Mouse (Mus musculus) myocyte (in vitro differentiated cells): Measurements from ENCODE around the gene Olfr750.

Experiments used
- MAX ChIP-seq: IDR thresholded peaks from one replicate; pipeline ENCODE4 v1.6.1; 2011; ENCODE audit warnings: low read depth, mild to moderate bottlenecking, control low read depth
- MYOG ChIP-seq, 3 experiments: IDR thresholded peaks; one replicate each; pipeline ENCODE4 v1.6.1; 2011; ENCODE audit warnings: control low read depth in 2 of 3, low read depth in 2 of 3, mild to moderate bottlenecking in 2 of 3; ENCODE audit not compliant: insufficient read length in 2 of 3, control insufficient read depth in 1 of 3, insufficient read depth in 1 of 3
- POLR2A ChIP-seq: IDR thresholded peaks from one replicate; pipeline ENCODE4 v1.6.1; 2011; ENCODE audit warnings: low read depth, mild to moderate bottlenecking, control low read depth, moderate library complexity; ENCODE audit not compliant: insufficient read length
- USF1 ChIP-seq: IDR thresholded peaks from one replicate; pipeline ENCODE4 v1.6.1; 2011; ENCODE audit warnings: low read depth, mild to moderate bottlenecking, control low read depth, moderate library complexity

DNA sequence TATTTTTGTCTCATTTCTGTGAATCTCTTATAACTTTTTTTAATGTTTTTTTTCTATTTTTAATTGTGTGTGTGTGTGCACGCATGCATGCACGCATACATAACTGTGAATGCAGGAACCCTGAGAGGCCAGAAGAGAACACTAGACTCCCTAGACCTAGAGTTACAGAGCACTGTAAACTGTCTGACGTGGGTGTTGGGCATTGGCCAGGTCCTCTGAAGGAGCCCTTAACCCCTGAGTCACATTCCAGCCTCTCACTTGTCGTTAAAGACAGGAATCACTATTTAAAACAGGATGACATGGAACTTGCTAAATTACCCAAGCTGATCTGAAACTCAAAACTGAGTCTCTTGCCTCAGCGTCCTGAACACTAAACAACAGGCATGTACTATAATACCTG lies 22.3 kb downstream of the Olfr750 start:
- TF ChIP-seq MYOG (IDR thresholded peaks at IDR 0.05; ENCODE audit: control insufficient read depth in 1 of 3, insufficient read depth in 1 of 3, insufficient read length in 2 of 3, low read depth in 2 of 3) (no peak), USF1 (no peak), POLR2A (no peak), MAX (no peak)
